Mouse (Mus musculus) mature B cell (primary cell): ENCODE results near the gene Clnk.
"Not testable (repeated sequence)": the region's sequence is repeated elsewhere in the genome, so short reads cannot be mapped to it uniquely, and the experiment has no call there.

Source experiments
- in situ Hi-C: fragments of 300-500 bp; cut with MboI; formaldehyde crosslinking; loops from 2 replicates; pipeline ENCODE4 v1.14.3; 2019

Clnk gene

GRCm38 (mm10) chr5:38876622-38877021, at the start of gene Clnk:
Gene Clnk, minus strand, starts transcription at chr5:38876812.
- in situ Hi-C loops, result no loop called here

GRCm38 (mm10) chr5:38905271-38905670, 28.7 kb upstream of the Clnk start:
- in situ Hi-C loops, result no loop called here

GRCm38 (mm10) chr5:38904528-38905044, 28.0 kb upstream of the Clnk start:
- in situ Hi-C loops, result no loop called here

GRCm38 (mm10) chr5:38902889-38903288, 26.3 kb upstream of the Clnk start:
- in situ Hi-C loops, result no loop called here

- in situ Hi-C loops, result no loop called here
Observed at GRCm38 (mm10) chr5:38899051-38899450, 22.4 kb upstream of the Clnk start.

- in situ Hi-C loops, result no loop called here
Observed at GRCm38 (mm10) chr5:38888646-38889045, 12.0 kb upstream of the Clnk start.

- in situ Hi-C loops, result no loop called here
Observed at GRCm38 (mm10) chr5:38886623-38887275, 10.1 kb upstream of the Clnk start.

GRCm38 (mm10) chr5:38882635-38883034, 6.0 kb upstream of the Clnk start:
- in situ Hi-C loops, result not testable (repeated sequence)

- in situ Hi-C loops, result no loop called here
Observed at GRCm38 (mm10) chr5:38881728-38882620, 5.4 kb upstream of the Clnk start.

GRCm38 (mm10) chr5:38881416-38881727, 4.8 kb upstream of the Clnk start:
- in situ Hi-C loops, result no loop called here

GRCm38 (mm10) chr5:38879989-38880706, 3.5 kb upstream of the Clnk start:
- in situ Hi-C loops, result no loop called here

GRCm38 (mm10) chr5:38875403-38875802, 1.2 kb downstream of the Clnk start:
- in situ Hi-C loops, result no loop called here

GRCm38 (mm10) chr5:38874931-38875330, 1.7 kb downstream of the Clnk start:
- in situ Hi-C loops, result no loop called here

GRCm38 (mm10) chr5:38872906-38873305, 3.7 kb downstream of the Clnk start:
- in situ Hi-C loops, result no loop called here

- in situ Hi-C loops, result no loop called here
Observed at GRCm38 (mm10) chr5:38871591-38871990, 5.0 kb downstream of the Clnk start.

GRCm38 (mm10) chr5:38870485-38870884, 6.1 kb downstream of the Clnk start:
- in situ Hi-C loops, result no loop called here

GRCm38 (mm10) chr5:38869976-38870375, 6.6 kb downstream of the Clnk start:
- in situ Hi-C loops, result no loop called here

- in situ Hi-C loops, result no loop called here
Observed at GRCm38 (mm10) chr5:38864624-38865023, 12.0 kb downstream of the Clnk start.

GRCm38 (mm10) chr5:38863029-38863428, 13.6 kb downstream of the Clnk start:
- in situ Hi-C loops, result no loop called here

GRCm38 (mm10) chr5:38862288-38862985, 14.2 kb downstream of the Clnk start:
- in situ Hi-C loops, result no loop called here

- in situ Hi-C loops, result no loop called here
Observed at GRCm38 (mm10) chr5:38858015-38858721, 18.4 kb downstream of the Clnk start.
